Mouse (Mus musculus) lung, adult 2 months (tissue): ENCODE data around the gene 2010003K11Rik. TPM values are rescaled to one million over a fixed set of nuclear protein-coding genes. Genes with fewer than 3 reads are reported as not detected.
A peak's percentile ranks its signal among the peaks of the same experiment; 100 is the strongest.
"Not testable (repeated sequence)": the region's sequence is repeated elsewhere in the genome, so short reads cannot be mapped to it uniquely, and the experiment has no call there.

ENCODE experiments used
- DNase-seq: peaks from one replicate; pipeline ENCODE4 v3.0.0; 2022
- H3K4me1 ChIP-seq: fragments of 200-500 bp; 2 replicates; pipeline ENCODE4 v1.6.1; 2011; ENCODE audit warnings: low read length; ENCODE audit not compliant: control insufficient read depth, insufficient read depth
- H3K4me3 ChIP-seq: fragments of 200-500 bp; replicated peaks from 2 replicates; pipeline ENCODE3; 2011; ENCODE audit warnings: low read depth, mild to moderate bottlenecking, control low read depth, low read length; ENCODE audit errors: extremely low read depth
- CTCF ChIP-seq: fragments of 200-500 bp; IDR thresholded peaks from 2 replicates; pipeline ENCODE4 v1.5.1; 2011; ENCODE audit warnings: mild to moderate bottlenecking, low read length, control low read depth; ENCODE audit not compliant: insufficient read depth
- POLR2A ChIP-seq: fragments of 200-500 bp; IDR thresholded peaks from 2 replicates; pipeline ENCODE4 v1.6.1; 2011; ENCODE audit warnings: low read depth, mild to moderate bottlenecking, control low read depth, low read length, borderline replicate concordance; ENCODE audit errors: extremely low read depth
- WGBS: fragments of 180-500 bp; shearing (Covaris S2); methylation state at CpG from one replicate; pipeline ENCODE4 v1.1.7; 2018; 5-methylcytosine and 5-hydroxymethylcytosine counted together
- polyA plus RNA-seq: library from polyadenylated mRNA; depleted of rRNA; stranded (reverse); fragments of >200 nt; gene quantifications from 2 replicates; pipeline ENCODE4 v1.2.3, GENCODE M21; 2012

2010003K11Rik gene
- polyA plus RNA-seq, 1 experiment, result 0.82 TPM

DNA sequence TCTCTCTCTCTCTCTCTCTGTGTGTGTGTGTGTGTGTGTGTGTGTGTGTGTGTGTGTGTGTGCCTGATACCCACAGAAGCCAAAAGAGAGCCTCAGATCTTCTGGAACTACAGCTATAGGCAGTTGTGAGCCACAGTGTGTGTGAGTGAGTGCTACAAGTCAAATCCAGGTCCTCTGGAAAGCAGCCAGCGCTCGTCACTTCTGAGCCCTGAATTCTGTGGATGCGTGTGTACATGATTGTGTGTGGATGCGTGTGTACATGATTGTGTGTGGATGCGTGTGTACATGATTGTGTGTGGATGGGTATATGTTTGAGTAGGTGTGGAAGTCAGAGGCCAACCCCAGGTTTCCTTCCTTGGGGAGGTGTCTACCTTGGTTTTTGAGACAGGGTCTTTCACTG is 24.8 kb downstream of the 2010003K11Rik start:
- TF ChIP-seq POLR2A (no peak), CTCF (no peak)
- Histone ChIP-seq H3K4me3 (no peak overlapping the region), H3K4me1 (peaks cover 4% of the 10 kb centered on the region; the same call in 1 of the 2 replicates)
- no peak for DNase-seq
- WGBS, result 85% methylated on average over 5 of the region's 5 CpGs

DNA sequence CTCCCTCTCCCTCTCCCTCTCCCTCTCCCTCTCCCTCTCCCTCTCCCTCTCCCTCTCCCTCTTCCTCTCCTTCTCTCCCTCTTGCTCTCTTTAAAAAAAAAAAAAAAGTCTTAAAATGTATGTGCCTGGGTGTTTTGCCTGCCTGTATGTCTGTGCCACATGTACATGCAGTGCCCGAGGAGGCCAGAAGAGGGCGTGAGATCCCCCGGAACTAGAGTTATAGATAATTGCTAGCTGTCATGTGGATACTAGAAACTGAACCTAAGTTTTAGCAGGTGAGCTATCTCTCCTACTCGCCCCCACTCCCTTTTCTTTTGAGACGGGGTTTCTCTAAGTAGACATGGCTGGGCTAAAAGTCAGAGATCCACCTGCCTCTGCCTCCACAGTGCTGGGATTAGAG is 30.0 kb downstream of the 2010003K11Rik start:
- no peak for DNase-seq
- no peaks in the 10 kb centered on the region for H3K4me1 ChIP-seq
- TF ChIP-seq CTCF (0 out of 2 replicates have a peak, but pooled peaks have one; percentile 30), POLR2A (no peak)
- WGBS, result 42% methylated on average over 5 of the region's 5 CpGs
- H3K4me3 ChIP-seq, result no peak overlapping the region

GRCm38 (mm10) chr19:4464666-4465065 is 33.7 kb downstream of the 2010003K11Rik start:
- no peak for DNase-seq
- Histone ChIP-seq H3K4me1 (no peaks in the 10 kb centered on the region), H3K4me3 (no peak overlapping the region)
- 80% methylated on average over 4 of the region's 4 CpGs for WGBS
- TF ChIP-seq POLR2A, result no peak
- no peak for TF ChIP-seq CTCF

- Histone ChIP-seq H3K4me3 (no peak overlapping the region), H3K4me1 (no peaks in the 10 kb centered on the region)
- DNase-seq, result no peak
- TF ChIP-seq CTCF (no peak), POLR2A (no peak)
- 63% methylated on average over 8 of the region's 8 CpGs for WGBS
Observed at GRCm38 (mm10) chr19:4461981-4462380, 36.4 kb downstream of the 2010003K11Rik start.

DNA sequence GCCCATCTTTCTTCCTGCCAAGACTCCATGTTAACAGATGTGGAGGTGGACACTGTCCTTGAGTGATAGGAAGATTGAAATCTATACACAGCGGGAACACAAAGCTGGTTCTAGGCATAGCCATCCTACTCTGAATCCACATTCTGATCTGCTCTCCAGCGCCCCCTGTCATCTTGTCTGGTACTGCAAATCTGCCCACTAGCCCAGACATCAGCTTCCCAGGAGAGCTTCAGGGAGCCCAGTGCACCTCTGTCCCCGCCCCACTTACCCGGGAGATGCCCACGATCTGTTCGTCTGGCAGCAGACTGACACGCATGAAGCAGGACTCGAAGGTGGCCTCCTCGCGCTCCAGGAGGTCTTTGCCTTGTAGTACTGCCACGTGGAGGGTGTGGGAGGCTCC is 42.2 kb downstream of the 2010003K11Rik start:
- WGBS, result 14% methylated on average over 11 of the region's 11 CpGs
- H3K4me3 ChIP-seq, result no peak overlapping the region
- H3K4me1 ChIP-seq, result no peaks in the 10 kb centered on the region
- no peak for TF ChIP-seq POLR2A
- peak; percentile 63 for TF ChIP-seq CTCF
- peak; percentile 67 for DNase-seq

- no peak for DNase-seq
- TF ChIP-seq POLR2A (no peak), CTCF (no peak)
- no peak overlapping the region for H3K4me3 ChIP-seq
- WGBS, result 78% methylated on average over 15 of the region's 15 CpGs
- H3K4me1 ChIP-seq, result no peaks in the 10 kb centered on the region
Observed at GRCm38 (mm10) chr19:4455071-4455800, 43.1 kb downstream of the 2010003K11Rik start.

DNA sequence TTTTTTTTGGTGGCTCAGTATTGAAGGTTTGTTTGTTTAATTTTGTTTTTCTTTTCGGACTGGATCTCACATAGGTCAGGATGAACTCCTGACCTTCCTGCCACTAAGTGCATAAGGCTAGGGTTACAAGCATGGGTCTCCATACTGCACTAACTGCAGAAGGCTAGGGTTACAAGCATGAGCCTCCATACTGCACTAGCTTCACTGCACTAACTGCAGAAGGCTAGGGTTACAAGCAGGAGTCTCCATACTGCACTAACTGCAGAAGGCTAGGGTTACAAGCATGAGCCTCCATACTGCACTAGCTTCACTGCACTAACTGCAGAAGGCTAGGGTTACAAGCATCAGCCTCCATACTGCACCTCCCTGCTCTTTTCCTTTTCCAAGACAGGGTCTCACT is 44.3 kb downstream of the 2010003K11Rik start:
- 22% methylated on average over 1 of the region's 1 CpGs for WGBS

DNA sequence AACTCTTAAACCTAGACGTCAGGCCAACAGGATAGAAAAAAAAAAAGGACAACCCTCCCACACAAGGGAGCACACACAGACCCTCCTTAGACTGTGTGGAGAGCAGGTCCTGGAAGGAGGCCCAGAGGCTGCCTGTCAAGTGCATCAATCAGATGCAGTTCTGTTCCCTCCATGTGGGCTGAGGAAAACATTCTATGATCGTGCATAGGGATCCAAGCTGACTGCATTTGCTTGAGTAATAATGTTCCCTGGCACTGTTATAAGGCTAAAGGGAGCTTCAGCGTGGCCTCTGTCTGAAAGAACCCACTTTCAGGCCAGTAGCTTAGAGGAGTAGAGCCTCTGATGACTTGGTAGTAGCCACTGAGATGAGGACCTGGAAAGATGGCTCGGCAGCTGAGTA is 45.9 kb downstream of the 2010003K11Rik start:
- H3K4me3 ChIP-seq, result no peak overlapping the region
- DNase-seq, result no peak
- no peak for TF ChIP-seq CTCF
- TF ChIP-seq POLR2A, result no peak
- no peaks in the 10 kb centered on the region for H3K4me1 ChIP-seq
- 47% methylated on average over 4 of the region's 4 CpGs for WGBS

More for the DNA sequence above, 44.3 kb downstream of the 2010003K11Rik start:
- not testable (repeated sequence) for H3K4me3 ChIP-seq, DNase-seq, H3K4me1 ChIP-seq

DNA sequence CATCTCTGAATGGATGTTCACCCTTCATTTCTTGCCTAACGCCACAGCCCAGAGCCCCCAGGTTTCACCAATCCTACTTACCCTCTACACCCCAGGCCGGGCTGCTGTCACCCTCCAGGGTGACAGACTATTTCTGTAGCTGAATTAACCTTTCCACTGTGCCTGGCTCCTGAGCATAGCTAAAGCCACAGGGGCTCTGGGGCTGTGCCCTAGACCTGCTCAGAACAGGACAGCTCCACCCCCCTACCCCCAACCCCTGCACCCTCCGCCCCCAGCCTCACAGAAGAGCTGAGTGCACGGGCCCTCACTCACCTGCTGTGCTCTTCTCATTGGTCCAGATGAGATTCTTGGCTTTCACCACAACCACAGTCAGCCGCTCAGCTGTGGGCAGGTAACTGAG is 46.4 kb downstream of the 2010003K11Rik start:
- H3K4me3 ChIP-seq, result no peak overlapping the region
- TF ChIP-seq POLR2A (no peak), CTCF (no peak)
- DNase-seq, result no peak
- H3K4me1 ChIP-seq, result no peaks in the 10 kb centered on the region
- 57% methylated on average over 5 of the region's 5 CpGs for WGBS

DNA sequence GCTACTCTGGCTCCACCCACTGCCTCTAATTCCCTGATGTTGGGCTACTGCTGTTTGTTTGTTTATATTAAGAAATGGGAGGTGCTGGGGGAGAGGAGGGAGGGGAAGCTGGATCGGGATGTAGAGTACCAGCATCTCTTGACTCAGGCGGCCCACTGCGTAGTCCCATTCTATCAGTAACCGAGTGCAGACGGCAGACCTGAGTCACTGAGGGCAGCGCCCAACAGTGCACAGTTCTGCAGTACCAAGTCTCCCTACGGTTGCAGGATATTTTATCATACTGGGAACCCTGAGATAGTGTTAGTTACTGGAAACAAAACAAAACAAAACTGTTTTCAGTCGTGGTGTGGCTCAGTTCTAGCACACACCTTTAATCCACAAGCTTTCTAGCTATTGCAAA is 47.3 kb downstream of the 2010003K11Rik start:
- no peak for DNase-seq

DNA sequence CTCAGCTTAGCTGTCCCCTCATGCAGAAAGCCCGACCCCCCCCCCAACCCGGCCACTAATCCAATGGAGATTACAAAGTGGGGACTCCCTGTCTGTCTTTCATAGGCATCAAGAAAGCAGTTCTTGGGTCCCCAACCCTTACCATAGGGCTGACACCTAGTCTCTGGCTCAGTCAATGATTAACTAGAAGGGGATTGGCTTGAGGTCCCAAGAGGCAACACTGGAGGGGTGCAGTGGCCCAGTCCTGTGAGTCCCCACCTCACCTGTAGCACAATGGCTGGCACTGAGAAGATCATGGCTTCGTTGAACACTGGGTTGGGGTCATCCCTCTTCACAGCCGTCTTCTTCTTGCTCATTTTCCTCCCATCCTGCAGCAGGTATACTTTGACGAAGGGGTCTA is 47.7 kb downstream of the 2010003K11Rik start:
- TF ChIP-seq POLR2A (no peak), CTCF (no peak)
- WGBS, result 56% methylated on average over 5 of the region's 5 CpGs
- Histone ChIP-seq H3K4me1 (no peaks in the 10 kb centered on the region), H3K4me3 (no peak overlapping the region)
- no peak for DNase-seq

More for the DNA sequence above, 47.3 kb downstream of the 2010003K11Rik start:
- Histone ChIP-seq H3K4me1 (no peaks in the 10 kb centered on the region), H3K4me3 (no peak overlapping the region)
- WGBS, result 55% methylated on average over 8 of the region's 8 CpGs
- TF ChIP-seq CTCF (no peak), POLR2A (no peak)
